Mouse (Mus musculus) lung, postnatal 0 days (tissue): ENCODE results near the gene Taf5.

Experiments
- CTCF ChIP-seq: IDR thresholded peaks from 2 replicates; pipeline ENCODE4 v1.5.1; 2016; ENCODE audit warnings: antibody characterized with exemption, mild to moderate bottlenecking
- EP300 ChIP-seq: IDR thresholded peaks from 2 replicates; pipeline ENCODE4 v1.6.1; 2016; ENCODE audit warnings: antibody characterized with exemption, mild to moderate bottlenecking, control low read depth

DNA sequence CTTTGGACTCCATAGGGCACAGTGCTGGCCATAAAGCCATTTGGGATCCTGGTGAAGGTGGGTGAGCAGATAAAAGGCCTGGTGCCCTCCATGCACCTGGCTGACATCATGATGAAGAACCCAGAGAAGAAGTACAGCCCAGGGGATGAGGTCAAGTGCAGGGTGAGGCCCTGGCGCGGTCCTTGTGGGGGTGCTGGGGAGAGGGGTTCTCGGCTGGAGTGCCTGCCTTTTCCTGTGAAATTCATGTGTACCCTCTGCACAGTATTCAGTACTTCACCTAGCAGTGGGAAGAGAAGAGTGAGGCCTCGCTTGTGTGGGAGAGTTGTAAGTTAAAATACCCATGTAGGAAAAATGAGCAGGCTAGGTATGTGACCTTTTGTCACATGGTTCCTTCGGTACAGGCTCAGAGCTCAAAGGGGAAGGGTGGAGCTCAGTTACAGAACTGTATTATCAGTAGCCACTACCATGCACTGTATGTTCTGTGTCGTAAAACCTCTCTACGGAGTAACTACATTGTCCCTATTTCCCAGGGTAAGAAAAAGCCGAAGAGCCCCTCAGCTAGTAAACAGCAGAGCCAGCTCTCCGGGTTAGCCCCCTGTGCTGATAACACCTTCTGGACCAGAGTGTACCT, 37.2 kb downstream of the Taf5 start:
- TF ChIP-seq CTCF (no peak), EP300 (no peak)
